Mouse (Mus musculus) v-Abl transformed pro-B cells (cell line): Measurements from ENCODE around the gene Abl1.

Source experiments
- in situ Hi-C, 2 experiments: fragments of 400-800 bp; cut with MboI; formaldehyde crosslinking; loops; one replicate each; pipeline ENCODE4 v1.15.1; 2025; ENCODE audit not compliant: unreplicated experiment in 2 of 2

The Abl1 gene

DNA sequence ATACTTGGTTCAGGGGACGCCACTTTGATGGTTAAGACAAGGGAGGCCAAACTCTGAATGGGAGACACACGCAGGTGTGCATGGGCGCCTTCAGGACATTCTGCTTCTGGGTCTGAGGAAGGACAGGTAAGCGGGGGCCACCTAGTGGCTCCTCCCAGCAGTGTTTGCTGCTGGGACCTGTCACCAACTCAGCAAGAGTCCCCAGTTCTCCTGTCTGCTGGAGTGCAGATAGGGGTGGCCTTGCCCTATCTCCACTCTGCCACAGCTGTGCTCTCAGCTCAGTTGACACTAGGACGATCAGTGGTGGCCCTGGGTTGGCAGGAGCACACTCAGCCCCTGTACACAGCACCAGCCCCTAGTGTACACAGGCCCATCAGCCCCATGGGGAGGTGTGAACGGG, 159.7 kb downstream of the Abl1 start:
- in situ Hi-C loops = no loop called here

DNA sequence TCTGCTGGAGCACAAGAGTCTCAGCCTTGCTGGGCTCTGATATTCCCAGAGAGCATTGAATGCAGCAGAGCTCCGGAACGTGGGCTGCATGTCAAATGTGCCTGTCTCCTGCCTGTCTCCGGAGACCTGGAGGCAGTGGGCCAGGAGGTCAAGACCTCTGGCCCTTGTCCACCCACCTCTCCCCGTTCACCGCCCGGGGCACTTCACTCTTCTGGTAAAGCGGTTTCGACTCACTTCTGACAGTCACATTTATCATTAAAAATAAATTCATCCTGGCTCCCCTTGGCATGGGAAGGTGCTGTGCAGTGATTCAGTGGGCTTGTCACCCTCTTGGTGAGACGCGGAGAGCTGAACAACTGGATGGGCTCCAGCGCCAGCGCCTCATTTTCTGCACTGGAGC, 162.0 kb downstream of the Abl1 start:
- in situ Hi-C loops = no loop called here
